Mouse (Mus musculus) cerebellum, adult 9-11 months (tissue): ENCODE results near the gene Olfr543.
A peak's percentile ranks its signal among the peaks of the same experiment; 100 is the strongest.

Experiments used
- DNase-seq: peaks from one replicate; pipeline ENCODE4 v3.0.0; 2022

The Olfr543 gene

DNA sequence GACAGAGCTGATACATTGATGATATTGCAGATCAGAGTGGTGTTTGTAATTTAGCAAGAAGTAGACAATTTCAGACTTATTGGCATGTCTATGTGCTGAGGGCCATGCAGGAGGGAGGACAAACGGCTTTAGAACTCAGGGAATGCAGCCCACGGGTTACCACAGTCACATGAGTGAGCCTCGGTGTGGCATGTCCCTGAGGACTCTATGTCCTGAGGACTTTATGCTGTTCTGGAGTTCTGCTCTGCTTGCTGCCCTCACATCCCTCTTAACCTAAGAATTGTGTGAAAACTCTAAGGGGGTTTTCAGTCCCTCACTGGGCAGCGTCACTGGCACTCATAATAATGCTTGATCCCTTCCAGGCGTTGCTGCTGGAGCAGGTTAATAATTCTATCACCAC is 8.8 kb downstream of the Olfr543 start:
- DNase-seq = no peak

DNA sequence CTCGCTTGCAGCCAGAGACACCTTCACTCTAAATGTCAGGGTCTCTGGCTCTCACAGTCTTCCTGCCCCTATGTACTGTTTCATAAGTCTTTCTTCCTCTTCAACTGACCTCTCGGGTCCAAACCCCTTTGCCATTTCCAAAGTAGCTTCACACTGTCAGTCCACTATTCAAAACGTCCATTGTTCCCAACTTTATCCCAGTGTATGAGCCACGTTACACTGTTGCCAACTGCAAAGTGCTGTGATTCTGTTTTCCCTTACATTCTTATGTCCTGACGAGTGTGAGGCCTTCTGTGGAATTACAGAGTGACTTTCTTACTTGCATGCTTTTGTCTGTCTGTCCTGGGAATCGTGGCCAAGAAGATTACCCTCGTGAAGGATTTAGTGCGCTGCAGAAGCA is 13.9 kb downstream of the Olfr543 start:
- no peak for DNase-seq

DNA sequence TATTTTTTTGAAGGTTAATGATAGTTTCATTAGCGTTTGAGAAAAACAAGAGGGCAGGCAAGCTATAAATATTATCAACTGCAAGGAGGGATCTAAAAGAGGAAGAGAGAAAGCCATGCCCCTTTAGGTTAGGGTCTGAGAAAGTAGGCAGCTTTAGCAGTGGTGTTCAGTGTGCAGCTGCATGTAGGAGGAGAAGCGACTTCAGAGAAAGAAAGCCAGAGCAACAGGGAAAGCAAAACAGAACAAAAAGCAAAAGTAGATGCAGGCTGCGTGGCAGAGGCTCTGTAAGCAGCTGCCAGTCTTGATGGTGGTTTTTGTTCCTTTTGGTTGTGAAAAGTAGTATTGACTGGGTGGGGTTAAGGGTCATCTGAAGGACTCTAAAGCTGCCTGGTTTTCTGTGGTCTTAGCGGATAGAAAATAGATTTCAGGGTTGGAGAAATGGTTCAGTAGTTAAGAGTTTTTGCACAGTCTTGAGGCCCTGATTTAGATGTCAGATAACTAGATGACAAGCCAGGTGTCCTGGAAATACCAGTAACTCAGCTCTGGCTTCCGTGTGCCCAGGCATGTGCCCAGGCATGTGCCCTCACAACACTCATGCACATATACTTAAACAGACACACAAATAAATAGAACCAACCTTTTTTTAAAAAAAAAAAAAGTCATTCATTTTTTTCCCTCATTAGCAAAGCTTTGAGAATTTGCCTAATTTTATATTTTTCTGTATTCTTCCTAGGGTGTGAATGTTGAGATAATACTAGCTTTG is 22.7 kb downstream of the Olfr543 start:
- no peak for DNase-seq

DNA sequence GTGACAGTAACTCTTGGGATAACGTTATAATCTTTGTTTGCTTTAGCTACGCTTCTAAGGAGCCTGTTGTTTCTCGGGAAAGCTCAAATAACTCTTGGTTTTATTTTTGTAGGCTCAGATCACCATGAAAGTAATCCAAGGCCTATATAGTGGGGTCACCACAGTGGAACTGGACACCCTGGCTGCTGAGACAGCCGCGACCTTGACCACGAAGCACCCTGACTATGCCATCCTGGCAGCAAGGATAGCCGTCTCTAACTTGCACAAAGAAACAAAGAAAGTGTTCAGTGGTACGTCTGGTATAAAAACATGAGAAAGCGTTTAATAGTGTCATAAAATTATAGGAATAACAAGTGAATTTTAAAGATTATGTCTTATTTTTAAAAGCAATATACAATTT is 35.0 kb downstream of the Olfr543 start:
- DNase-seq = no peak

DNA sequence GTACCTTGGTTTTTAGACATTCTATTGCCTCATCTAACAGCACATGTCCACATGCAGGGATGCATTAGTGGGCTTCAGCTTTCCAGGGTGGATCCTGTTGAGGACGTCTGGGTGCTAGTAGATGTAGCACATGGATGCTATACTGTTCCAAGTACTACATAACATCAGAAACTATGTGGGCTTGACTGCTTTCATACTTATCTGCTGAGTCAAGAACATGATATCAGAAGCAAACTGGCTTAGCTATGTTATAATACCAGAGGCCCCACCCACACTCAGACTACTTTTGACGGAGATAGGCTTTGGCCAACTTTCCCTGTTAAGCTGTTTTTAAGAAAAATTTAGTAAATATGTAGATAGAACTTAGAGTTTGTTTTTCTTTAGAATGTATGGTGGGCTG is 37.2 kb downstream of the Olfr543 start:
- DNase-seq = no peak

DNA sequence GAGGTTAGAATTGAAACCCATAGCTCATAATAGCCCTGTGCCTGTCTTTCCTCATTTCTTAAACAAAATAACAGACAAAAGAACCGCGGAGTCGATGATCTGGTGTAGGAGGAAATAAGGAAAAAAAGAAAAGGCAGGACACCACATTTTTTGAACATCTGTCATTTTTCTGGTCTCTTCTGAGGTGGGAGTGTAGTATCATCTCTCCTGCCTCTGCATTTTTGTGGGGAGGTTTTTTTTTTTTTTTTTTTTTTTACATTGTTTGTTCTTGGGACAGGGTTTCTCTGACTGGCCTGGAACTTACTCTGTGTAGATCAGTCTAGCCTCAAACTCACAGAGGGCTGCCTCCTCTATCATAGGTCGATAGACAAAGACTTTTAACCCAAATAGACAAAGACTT is 39.0 kb downstream of the Olfr543 start:
- DNase-seq = no peak

DNA sequence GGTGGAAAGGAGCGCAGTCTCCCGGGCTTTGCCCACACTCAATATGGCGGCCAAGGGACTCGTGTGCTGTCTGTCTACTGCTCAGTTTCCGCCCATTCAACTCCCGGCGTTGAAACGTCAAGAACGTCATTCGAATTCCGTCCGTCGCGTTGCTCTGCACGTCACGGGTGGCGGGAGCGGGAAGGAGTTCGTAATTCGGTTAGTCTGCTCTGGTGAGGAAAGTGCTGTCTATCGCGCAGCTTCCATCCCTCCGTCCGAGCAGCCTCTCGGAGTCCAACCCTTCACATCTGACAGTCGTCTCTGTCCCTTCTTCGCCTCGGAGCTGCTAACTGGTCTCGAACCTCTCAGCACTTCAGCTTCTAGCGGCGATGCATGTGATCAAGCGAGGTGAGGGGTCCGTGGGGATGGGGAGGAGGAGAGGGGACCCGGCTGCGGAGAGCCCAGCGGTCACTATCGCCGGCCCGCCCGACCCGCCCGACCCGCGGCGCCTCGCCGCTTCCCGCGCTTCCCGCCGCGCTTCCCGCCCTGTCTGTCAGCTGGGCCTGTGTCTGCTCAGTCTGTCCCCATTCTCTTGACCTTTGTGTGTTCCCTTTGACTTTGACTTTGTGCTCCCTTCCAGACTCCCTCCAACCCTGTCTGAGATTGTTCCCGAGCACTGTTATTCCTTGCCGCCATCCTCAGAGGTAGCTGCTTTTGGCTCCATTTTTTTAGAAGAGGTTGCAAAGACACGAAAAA is 39.7 kb downstream of the Olfr543 start, which contains the start of gene Rrm1:
TSS of gene Rrm1 (plus strand) at position 39 of the 735 bp plus-strand sequence.
- DNase-seq = peak; percentile 96

DNA sequence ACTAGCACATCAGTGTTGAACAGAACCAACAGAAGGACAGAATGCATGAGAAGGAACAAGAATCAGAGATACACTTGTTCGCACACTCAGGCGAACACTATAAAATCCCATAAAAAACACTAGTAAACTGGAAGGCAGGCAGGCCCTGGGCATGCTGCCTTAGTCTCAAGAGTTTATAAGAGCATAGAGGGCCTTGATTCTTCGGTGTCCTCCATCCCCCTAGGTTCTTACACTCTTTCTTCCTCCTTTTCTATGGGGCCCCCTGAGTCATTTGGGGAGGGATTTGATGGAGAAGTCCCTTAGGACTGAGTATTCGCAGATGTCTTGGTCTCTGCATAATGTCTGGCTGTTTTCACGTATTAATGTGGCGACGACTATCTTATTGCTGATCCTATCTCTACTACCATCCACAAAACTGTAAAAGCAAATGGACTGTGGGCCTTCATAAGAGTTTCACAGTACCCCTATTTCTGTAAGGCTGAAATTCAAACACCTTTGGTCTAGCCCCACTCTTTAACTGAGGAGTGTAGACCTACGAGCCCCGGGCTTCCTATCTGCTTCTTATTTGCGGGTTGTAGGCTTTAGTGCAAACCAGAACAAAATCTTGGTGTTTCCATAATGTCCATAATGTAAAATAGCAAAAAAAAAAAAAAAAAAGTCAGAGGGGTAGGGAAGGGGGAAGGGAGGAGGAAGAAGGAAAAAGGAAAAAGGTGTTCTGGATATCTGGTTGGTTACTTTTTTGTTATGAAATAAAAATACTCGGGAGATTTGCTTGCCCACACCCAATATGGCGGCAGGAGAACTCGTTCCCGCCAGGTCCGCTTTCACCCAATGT is 40.4 kb downstream of the Olfr543 start:
- peak; percentile 19 for DNase-seq

DNA sequence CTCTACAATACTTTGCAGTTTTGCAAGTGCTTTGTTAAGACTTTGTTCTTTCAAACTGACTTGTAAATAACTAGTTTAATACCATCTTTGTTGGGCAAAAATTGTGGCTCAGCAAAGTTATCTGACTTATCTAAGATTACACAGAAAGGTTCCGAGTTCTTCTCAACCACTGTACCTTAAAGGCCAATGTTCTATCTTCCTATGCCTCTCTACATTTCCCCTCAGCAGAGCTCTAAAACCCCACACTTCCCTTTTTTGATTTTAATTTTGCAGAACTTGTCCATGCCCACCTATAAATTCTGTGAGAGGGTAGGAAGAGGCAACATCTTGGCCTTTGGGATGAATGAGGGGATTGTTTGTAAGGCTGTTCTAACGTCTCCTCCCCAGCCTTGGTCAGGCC is 47.1 kb downstream of the Olfr543 start:
- DNase-seq = no peak
